Mouse (Mus musculus): ENCODE measurements around the gene Trp53bp2.

DNA sequence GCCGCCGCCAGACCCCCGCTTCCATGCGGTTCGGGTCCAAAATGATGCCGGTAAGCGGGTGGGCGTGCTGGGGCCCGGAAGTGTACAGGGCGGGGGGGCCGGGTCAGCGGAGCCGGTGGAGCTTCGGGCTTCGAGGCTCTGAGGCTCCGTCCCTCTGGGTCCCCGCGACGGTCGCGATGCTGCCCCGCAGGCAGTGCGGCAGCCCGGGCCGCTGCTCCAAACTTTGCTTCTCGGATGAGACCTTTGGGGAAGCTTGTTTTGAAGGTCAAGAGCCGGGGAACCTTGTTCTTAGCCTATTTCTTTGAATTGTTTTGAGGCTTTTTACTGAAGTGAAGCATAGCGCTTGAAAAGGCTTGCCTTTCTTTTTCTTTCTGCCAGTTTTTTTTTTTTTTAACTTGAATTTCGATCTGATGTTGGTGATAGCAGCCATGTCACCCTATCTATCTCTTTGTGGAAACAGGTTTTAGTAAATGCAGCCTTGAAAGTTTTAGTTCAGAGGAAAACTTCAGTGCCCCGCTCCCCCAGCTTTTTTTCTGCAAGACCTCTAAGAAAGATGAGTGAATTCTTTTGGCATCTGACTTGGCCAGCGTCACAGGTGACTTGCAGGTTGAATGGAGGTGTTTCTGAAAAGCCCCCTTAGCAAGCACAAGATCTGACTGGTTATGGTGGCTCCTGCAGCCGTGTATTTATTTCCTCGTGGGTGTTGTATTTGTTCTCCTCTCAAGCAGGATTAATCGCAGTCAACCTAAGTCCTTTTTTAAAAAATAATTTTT lies 615 bp downstream of the Trp53bp2 start:
- TF ChIP-seq GATA1 (IDR thresholded peaks at IDR 0.05; ENCODE audit: borderline replicate concordance, low read length) = no peak
- no peak for TF ChIP-seq FLI1 (IDR thresholded peaks at IDR 0.05; ENCODE audit: low read length)

Measured in megakaryocyte, embryonic 14.5 days (primary cell).